Mouse (Mus musculus) duodenum, adult 2 months (tissue): ENCODE data around the gene Zscan20. TPM values are rescaled to one million over a fixed set of nuclear protein-coding genes. Genes with fewer than 3 reads are reported as not detected.

ENCODE experiments used
- polyA plus RNA-seq: library from polyadenylated mRNA; depleted of rRNA; stranded (reverse); fragments of >200 nt; gene quantifications from 2 replicates; pipeline ENCODE4 v1.2.3, GENCODE M21; 2012; ENCODE audit warnings: low replicate concordance; rRNA removed

The Zscan20 gene
- 1.0 and 1.5 TPM in 2 replicates for polyA plus RNA-seq

GRCm38 (mm10) chr4:128609925-128610402 lies at the start of gene Zscan20:
TSS of gene Zscan20 (minus strand) at chr4:128610098.

GRCm38 (mm10) chr4:128654505-128655381 lies 44.8 kb upstream of the Zscan20 start, which contains the start of gene Phc2:
TSS of gene Phc2 (plus strand) at chr4:128654702.

GRCm38 (mm10) chr4:128618246-128618911 lies 8.5 kb upstream of the Zscan20 start, which contains the start of gene Tlr12:
TSS of gene Tlr12 (minus strand) at chr4:128618619.

Other genes starting within 250 kb of the Zscan20 start
- 2.6 and 5.7 TPM in 2 replicates for gene Tlr12, start 8.5 kb upstream of the Zscan20 start, polyA plus RNA-seq
- 48.4 and 84.7 TPM in 2 replicates for gene Phc2, start 44.6 kb upstream of the Zscan20 start, polyA plus RNA-seq
- gene A3galt2, start 145.3 kb upstream of the Zscan20 start, polyA plus RNA-seq, result 0.43 TPM in 1 of 2 replicates, not detected in the other
- gene Zfp362, start 195.9 kb upstream of the Zscan20 start, polyA plus RNA-seq, result 21.8 and 27.4 TPM in 2 replicates